In genomic region chr1:178745471-178745870, GRCm38 (mm10) we compare ENCODE assay signal across 20 mouse cellular contexts.
A peak's percentile ranks its signal among the peaks of the same experiment; 100 is the strongest.
DNase-seq lines count a peak whose midpoint lies in the region.
"Had no signal": no experiment of that assay in that cellular context is flagged by ENCODE, and none has a peak within 500 bp of the region (broad histone marks: within the 10 kb centered on the region; RNA-seq: fewer than 3 reads in every experiment).

No protein-coding gene starts in this region.

- no peak overlapping the region for H3K27ac ChIP-seq in embryonic facial prominence, embryonic 10.5 days (replicated peaks)
- H3K27ac ChIP-seq: forebrain, embryonic 13.5 days; heart, embryonic 10.5 days; limb, embryonic 12.5 days; liver, embryonic 13.5 days; midbrain, embryonic 15.5 days; stomach, postnatal 0 days had no signal

- no peaks in the 10 kb centered on the region for H3K27me3 ChIP-seq in embryonic facial prominence, embryonic 10.5 days (replicated peaks; ENCODE audit: low read depth, poor library complexity, severe bottlenecking)
- H3K27me3 ChIP-seq: forebrain, embryonic 13.5 days; limb, embryonic 12.5 days; liver, embryonic 13.5 days; midbrain, embryonic 15.5 days had no signal

- DNase-seq in layer of hippocampus, adult 18-20 months (ENCODE audit: low spot score in 2 of 2): peak; percentile 12 to 69
- no peak for DNase-seq in layer of hippocampus, adult 9-10 months (ENCODE audit: low spot score)
- peak; percentile 56 for DNase-seq in brain, adult 2 months (ENCODE audit: low read depth, low spot score)
- peak; percentile 45 to 49 for DNase-seq in layer of hippocampus, adult 8-10 months (ENCODE audit: low spot score in 2 of 2)
- DNase-seq in right cerebral cortex, postnatal 10 days (ENCODE audit: low spot score in 2 of 2): peak; percentile 43 to 51
- DNase-seq in embryonic facial prominence, embryonic 10.5 days (ENCODE audit: low spot score): no peak
- no peak for DNase-seq in spleen, postnatal 36 days (ENCODE audit: low spot score in 2 of 2)
- DNase-seq: adrenal gland, adult 2 months; cerebellum, postnatal 25 days; kidney, adult 11 months; liver, embryonic 13.5 days; lung, embryonic 14.5 days; lung, postnatal 36 days; thymus, postnatal 14 days had no signal

- peaks cover 27% of the 10 kb centered on the region for H3K4me1 ChIP-seq in embryonic facial prominence, embryonic 10.5 days

- no peaks in the 10 kb centered on the region; the same call in 1 of the 2 replicates for H3K36me3 ChIP-seq in embryonic facial prominence, embryonic 10.5 days (replicated peaks)
- H3K36me3 ChIP-seq: liver, embryonic 13.5 days; midbrain, embryonic 15.5 days had no signal

- H3K4me3 ChIP-seq in embryonic facial prominence, embryonic 10.5 days: no peak overlapping the region
- H3K4me3 ChIP-seq: forebrain, embryonic 13.5 days; heart, embryonic 10.5 days; limb, embryonic 12.5 days; liver, embryonic 13.5 days; midbrain, embryonic 15.5 days; myocyte had no signal

- 87% methylated on average over 6 of the region's 6 CpGs for WGBS in embryonic facial prominence, embryonic 10.5 days

- peaks cover 4% of the 10 kb centered on the region for H3K9me3 ChIP-seq in embryonic facial prominence, embryonic 10.5 days
- H3K9me3 ChIP-seq: forebrain, embryonic 13.5 days; heart, embryonic 10.5 days; limb, embryonic 12.5 days; midbrain, embryonic 15.5 days had no signal

Comparison
In these comparisons a context has a peak if more than half of its experiments do, and no peak if none do; other contexts are left out.
1. DNase-seq: peak in layer of hippocampus, adult 18-20 months (2 of 2), brain, adult 2 months (single experiment), layer of hippocampus, adult 8-10 months (2 of 2) and right cerebral cortex, postnatal 10 days (2 of 2); none in layer of hippocampus, adult 9-10 months (single experiment), embryonic facial prominence, embryonic 10.5 days (single experiment) and spleen, postnatal 36 days (0 of 2).